Comparison of ENCODE assay signal across 9 mouse cellular contexts in the genomic region with DNA sequence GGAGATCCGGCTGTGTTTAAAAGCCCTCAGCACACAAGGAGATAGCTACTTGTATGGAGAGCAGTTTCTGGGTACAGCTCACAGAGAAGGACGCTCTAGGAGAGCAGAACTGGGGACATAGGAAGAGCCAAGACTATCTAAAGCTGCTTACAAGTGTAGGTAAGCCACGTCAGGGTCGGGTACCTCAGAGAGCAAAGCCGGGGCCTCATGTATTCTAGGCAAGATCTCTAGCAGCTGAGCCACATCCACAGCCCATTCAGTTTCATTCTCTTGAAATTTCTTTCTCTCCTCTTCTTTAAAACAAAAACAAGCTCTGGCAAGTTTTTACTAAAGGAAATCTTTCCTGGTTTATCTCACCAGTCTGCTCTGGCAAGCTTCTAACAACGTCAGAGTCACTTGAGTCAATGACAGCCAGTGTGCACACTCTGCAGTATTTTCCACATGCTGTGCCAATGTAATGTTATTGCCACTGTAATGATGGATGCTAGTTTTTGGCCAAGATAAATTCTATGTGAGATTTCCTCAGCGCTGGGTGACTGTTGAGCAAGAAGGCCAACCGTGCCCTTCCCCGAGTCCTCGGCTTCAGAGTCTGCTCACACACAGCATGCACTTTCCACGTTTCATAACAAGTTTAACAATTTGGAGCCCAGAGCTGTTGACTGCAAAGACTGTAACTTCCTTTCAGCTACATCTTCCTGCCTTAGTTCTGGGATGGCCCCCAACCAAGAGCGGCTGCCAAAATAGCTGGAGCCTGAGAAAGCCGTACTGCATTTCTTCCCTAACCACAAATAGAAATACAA. TPM values are rescaled to one million over a fixed set of nuclear protein-coding genes. Genes with fewer than 3 reads are reported as not detected.
DNase-seq lines count a peak whose midpoint lies in the region; ATAC-seq and TF ChIP-seq lines count a peak whose summit lies in the region.
"Had no signal": no experiment of that assay in that cellular context is flagged by ENCODE, and none has a peak within 500 bp of the region (broad histone marks: within the 10 kb centered on the region; RNA-seq: fewer than 3 reads in every experiment).

No protein-coding gene starts in this region.

- H3K9ac ChIP-seq in kidney, postnatal 0 days (ENCODE audit: low read depth, low read length): no peak overlapping the region
- no peak overlapping the region for H3K9ac ChIP-seq in stomach, embryonic 16.5 days (ENCODE audit: low read length)
- H3K9ac ChIP-seq: neural tube, embryonic 13.5 days had no signal

- no peaks in the 10 kb centered on the region for H3K27me3 ChIP-seq in kidney, postnatal 0 days (ENCODE audit: insufficient read depth, low read length)
- no peaks in the 10 kb centered on the region for H3K27me3 ChIP-seq in stomach, embryonic 16.5 days (ENCODE audit: control insufficient read depth, insufficient read depth, low read length)
- H3K27me3 ChIP-seq in cerebellum, adult 2 months (ENCODE audit: control insufficient read depth, insufficient read depth, low read length): no peaks in the 10 kb centered on the region
- H3K27me3 ChIP-seq: neural tube, embryonic 13.5 days had no signal

- no peak for TF ChIP-seq CTCF in bone marrow, adult 2 months (IDR thresholded peaks at IDR 0.05; ENCODE audit: control insufficient read depth, insufficient read depth, low read length)
- TF ChIP-seq CTCF in kidney, postnatal 0 days (IDR thresholded peaks at IDR 0.05; ENCODE audit: low read depth): no peak
- no peak for TF ChIP-seq CTCF in cerebellum, adult 2 months (IDR thresholded peaks at IDR 0.05; ENCODE audit: borderline replicate concordance, insufficient read depth, low read depth, low read length)

- 24% methylated on average over 13 of the region's 13 CpGs for WGBS in bone marrow, adult 2 months
- WGBS in kidney, postnatal 0 days: 64% methylated on average over 13 of the region's 13 CpGs
- 50% methylated on average over 13 of the region's 13 CpGs for WGBS in stomach, embryonic 16.5 days
- 50% methylated on average over 13 of the region's 13 CpGs for WGBS in cerebellum, adult 2 months

- peaks cover 3% of the 10 kb centered on the region for H3K4me1 ChIP-seq in bone marrow, adult 2 months (ENCODE audit: control insufficient read depth, insufficient read depth, low read length)
- H3K4me1 ChIP-seq in kidney, postnatal 0 days (replicated peaks; ENCODE audit: insufficient read depth, low read length): no peaks in the 10 kb centered on the region
- H3K4me1 ChIP-seq in stomach, embryonic 16.5 days (ENCODE audit: control insufficient read depth, insufficient read depth, low read length): peaks cover 5% of the 10 kb centered on the region; the same call in 1 of the 2 replicates
- no peaks in the 10 kb centered on the region for H3K4me1 ChIP-seq in cerebellum, adult 2 months (ENCODE audit: control insufficient read depth, insufficient read depth, low read length)
- H3K4me1 ChIP-seq: neural tube, embryonic 13.5 days had no signal

- no peak overlapping the region for H3K4me3 ChIP-seq in bone marrow, adult 2 months (replicated peaks; ENCODE audit: control insufficient read depth, low read depth, low read length)
- H3K4me3 ChIP-seq in kidney, postnatal 0 days (replicated peaks; ENCODE audit: low read depth, low read length): no peak overlapping the region
- H3K4me3 ChIP-seq in stomach, embryonic 16.5 days (replicated peaks; ENCODE audit: low read length): no peak overlapping the region
- no peak overlapping the region for H3K4me3 ChIP-seq in cerebellum, adult 2 months (replicated peaks; ENCODE audit: insufficient read depth, low read depth, low read length)
- H3K4me3 ChIP-seq: neural tube, embryonic 13.5 days had no signal

- no peak overlapping the region for H3K4me2 ChIP-seq in kidney, postnatal 0 days (ENCODE audit: low read length)
- peak overlapping the region; percentile 16; the same call in 1 of the 2 replicates for H3K4me2 ChIP-seq in stomach, embryonic 16.5 days (ENCODE audit: low read depth, low read length)
- H3K4me2 ChIP-seq: neural tube, embryonic 13.5 days had no signal

- H3K36me3 ChIP-seq in kidney, postnatal 0 days (ENCODE audit: insufficient read depth, low read length): no peaks in the 10 kb centered on the region
- no peaks in the 10 kb centered on the region for H3K36me3 ChIP-seq in stomach, embryonic 16.5 days (ENCODE audit: control insufficient read depth, insufficient read depth, low read length)
- H3K36me3 ChIP-seq: neural tube, embryonic 13.5 days had no signal

- ATAC-seq in kidney, postnatal 0 days (replicated peaks; ENCODE audit: low FRiP score, low read depth): no peak
- ATAC-seq in stomach, embryonic 16.5 days (ENCODE audit: insufficient read depth, low FRiP score): peak; percentile 87

- H3K9me3 ChIP-seq in kidney, postnatal 0 days (replicated peaks; ENCODE audit: low read length): no peaks in the 10 kb centered on the region
- H3K9me3 ChIP-seq in stomach, embryonic 16.5 days (replicated peaks; ENCODE audit: control insufficient read depth, low read length): no peaks in the 10 kb centered on the region; the same call in 1 of the 2 replicates
- H3K9me3 ChIP-seq: neural tube, embryonic 13.5 days had no signal

- peak overlapping the region; percentile 46 for H3K27ac ChIP-seq in bone marrow, adult 2 months (ENCODE audit: control insufficient read depth, insufficient read depth, low read depth, low read length, poor library complexity)
- peak overlapping the region; percentile 19 for H3K27ac ChIP-seq in kidney, postnatal 0 days
- H3K27ac ChIP-seq in stomach, embryonic 16.5 days (ENCODE audit: low read length): peak overlapping the region; percentile 88
- H3K27ac ChIP-seq in cerebellum, adult 2 months (ENCODE audit: insufficient read depth, low read length): no peak overlapping the region
- H3K27ac ChIP-seq: neural tube, embryonic 13.5 days had no signal

- peak; percentile 4 for DNase-seq in cerebellum, adult 9-11 months
- no peak for DNase-seq in cerebellum, postnatal 36 days
- DNase-seq in heart, adult 18-20 months: peak; percentile 86 to 87
- DNase-seq in kidney, postnatal 0 days (ENCODE audit: low spot score): peak; percentile 61
- peak; percentile 62 to 70 for DNase-seq in lung, adult 18-20 months
- no peak for DNase-seq in cerebellum, adult 2 months

- no peak for TF ChIP-seq POLR2A in bone marrow, adult 2 months (IDR thresholded peaks at IDR 0.05; ENCODE audit: borderline replicate concordance, control insufficient read depth, low read depth, low read length)
- no peak for TF ChIP-seq POLR2A in cerebellum, adult 2 months (IDR thresholded peaks at IDR 0.05; ENCODE audit: borderline replicate concordance, insufficient read depth, low read length)

RNA-seq across cellular contexts. Expression of gene Rnase10, which starts 0.6 kb away (rescaled TPM):
- polyA plus RNA-seq in bone marrow, adult 2 months (2011; ENCODE audit: insufficient read depth, insufficient read length, low replicate concordance, missing spikeins): not detected in 2 replicates
- total RNA-seq in heart, adult 18-20 months (2021): under 1 TPM; 0.20 to 0.41 TPM
- 0.08 and 0.11 TPM in 2 replicates for polyA plus RNA-seq in kidney, postnatal 0 days (2015; fragmentation: Nextera tagmentation; extraction: Ambion mirVana)
- polyA plus RNA-seq in stomach, embryonic 16.5 days (2015; fragmentation: Nextera tagmentation; extraction: Ambion mirVana): 0.23 and 0.54 TPM in 2 replicates
- polyA plus RNA-seq in cerebellum, adult 2 months (2012; rRNA removed): not detected in 2 replicates
- polyA plus RNA-seq: neural tube, embryonic 13.5 days had no signal

RNA-seq across cellular contexts. Expression of gene Rnase9, which starts 33.6 kb away (rescaled TPM):
- not detected in 2 replicates for polyA plus RNA-seq in bone marrow, adult 2 months (2011; ENCODE audit: insufficient read depth, insufficient read length, low replicate concordance, missing spikeins)
- total RNA-seq in heart, adult 18-20 months (2021): not detected
- 0.11 TPM in 1 of 2 replicates, not detected in the other for polyA plus RNA-seq in kidney, postnatal 0 days (2015; fragmentation: Nextera tagmentation; extraction: Ambion mirVana)
- polyA plus RNA-seq in stomach, embryonic 16.5 days (2015; fragmentation: Nextera tagmentation; extraction: Ambion mirVana): not detected in 2 replicates
- not detected in 2 replicates for polyA plus RNA-seq in cerebellum, adult 2 months (2012; rRNA removed)
- polyA plus RNA-seq: neural tube, embryonic 13.5 days had no signal

RNA-seq across cellular contexts. Expression of gene Rnase11, which starts 41.8 kb away (rescaled TPM):
- polyA plus RNA-seq in bone marrow, adult 2 months (2011; ENCODE audit: insufficient read depth, insufficient read length, low replicate concordance, missing spikeins): not detected in 2 replicates
- not detected for total RNA-seq in heart, adult 18-20 months (2021)
- 0.27 TPM in 1 of 2 replicates, not detected in the other for polyA plus RNA-seq in kidney, postnatal 0 days (2015; fragmentation: Nextera tagmentation; extraction: Ambion mirVana)
- not detected in 2 replicates for polyA plus RNA-seq in stomach, embryonic 16.5 days (2015; fragmentation: Nextera tagmentation; extraction: Ambion mirVana)
- not detected in 2 replicates for polyA plus RNA-seq in cerebellum, adult 2 months (2012; rRNA removed)
- polyA plus RNA-seq: neural tube, embryonic 13.5 days had no signal

RNA-seq across cellular contexts. Expression of gene Rnase12, which starts 49.3 kb away (rescaled TPM):
- polyA plus RNA-seq in bone marrow, adult 2 months (2011; ENCODE audit: insufficient read depth, insufficient read length, low replicate concordance, missing spikeins): 4.9 TPM in 1 of 2 replicates, not detected in the other
- total RNA-seq in heart, adult 18-20 months (2021): not detected
- polyA plus RNA-seq in kidney, postnatal 0 days (2015; fragmentation: Nextera tagmentation; extraction: Ambion mirVana): 10.3 and 11.1 TPM in 2 replicates
- polyA plus RNA-seq in stomach, embryonic 16.5 days (2015; fragmentation: Nextera tagmentation; extraction: Ambion mirVana): 0.45 TPM in 1 of 2 replicates, not detected in the other
- polyA plus RNA-seq in cerebellum, adult 2 months (2012; rRNA removed): not detected in 2 replicates
- polyA plus RNA-seq: neural tube, embryonic 13.5 days had no signal

RNA-seq across cellular contexts. Expression of gene Pnp2, which starts 52.3 kb away (rescaled TPM):
- polyA plus RNA-seq in bone marrow, adult 2 months (2011; ENCODE audit: insufficient read depth, insufficient read length, low replicate concordance, missing spikeins): 70.8 and 109 TPM in 2 replicates
- total RNA-seq in heart, adult 18-20 months (2021): 1 to 10 TPM in 1 of 2 experiments, under 1 TPM in 1; 0.89 to 1.0 TPM
- 0.79 and 1.1 TPM in 2 replicates for polyA plus RNA-seq in kidney, postnatal 0 days (2015; fragmentation: Nextera tagmentation; extraction: Ambion mirVana)
- 0.69 and 1.6 TPM in 2 replicates for polyA plus RNA-seq in stomach, embryonic 16.5 days (2015; fragmentation: Nextera tagmentation; extraction: Ambion mirVana)
- 0.98 and 1.0 TPM in 2 replicates for polyA plus RNA-seq in cerebellum, adult 2 months (2012; rRNA removed)
- polyA plus RNA-seq: neural tube, embryonic 13.5 days had no signal

Comparison
In these comparisons a context has a peak if more than half of its experiments do, and no peak if none do; other contexts are left out.
1. DNase-seq: peak in cerebellum, adult 9-11 months (single experiment), heart, adult 18-20 months (2 of 2), kidney, postnatal 0 days (single experiment) and lung, adult 18-20 months (2 of 2); none in cerebellum, postnatal 36 days (0 of 2) and cerebellum, adult 2 months (0 of 2).